Mouse (Mus musculus) myocyte (in vitro differentiated cells): ENCODE data around the gene Clrn1. TPM values are rescaled to one million over a fixed set of nuclear protein-coding genes. Genes with fewer than 3 reads are reported as not detected.

Source experiments
- H3K27me3 ChIP-seq: one replicate; pipeline ENCODE4 v1.6.1; 2011; ENCODE audit not compliant: control insufficient read depth, insufficient read depth, insufficient read length
- H3K36me3 ChIP-seq: one replicate; pipeline ENCODE4 v1.6.1; 2011; ENCODE audit not compliant: control insufficient read depth, insufficient read depth
- H3K4me2 ChIP-seq: one replicate; pipeline ENCODE4 v1.6.1; 2011; ENCODE audit warnings: low read depth, control low read depth
- H3K4me3 ChIP-seq: one replicate; pipeline ENCODE4 v1.5.1; 2011; ENCODE audit warnings: mild to moderate bottlenecking, control low read depth, moderate library complexity
- H3K79me2 ChIP-seq: one replicate; pipeline ENCODE4 v1.6.1; 2011; ENCODE audit not compliant: control insufficient read depth, insufficient read depth
- H3ac ChIP-seq: one replicate; pipeline ENCODE4 v1.6.1; 2011; ENCODE audit not compliant: control insufficient read depth, insufficient read length
- CEBPB ChIP-seq: IDR thresholded peaks from 2 replicates; pipeline ENCODE4 v1.6.1; 2011; ENCODE audit warnings: mild to moderate bottlenecking, moderate library complexity; ENCODE audit not compliant: poor library complexity, insufficient read depth, severe bottlenecking
- E2F4 ChIP-seq: IDR thresholded peaks from one replicate; pipeline ENCODE4 v1.6.1; 2011; ENCODE audit warnings: mild to moderate bottlenecking, control low read depth, moderate library complexity; ENCODE audit not compliant: insufficient read depth
- MAX ChIP-seq: IDR thresholded peaks from one replicate; pipeline ENCODE4 v1.6.1; 2011; ENCODE audit warnings: low read depth, mild to moderate bottlenecking, control low read depth
- MYOD1 ChIP-seq, 3 experiments: IDR thresholded peaks; one replicate each; pipeline ENCODE4 v1.6.1; 2011; ENCODE audit warnings: control low read depth in 2 of 3, low read depth in 2 of 3, mild to moderate bottlenecking in 2 of 3, moderate library complexity in 1 of 3; ENCODE audit not compliant: insufficient read length in 2 of 3, control insufficient read depth in 1 of 3
- MYOG ChIP-seq, 3 experiments: IDR thresholded peaks; one replicate each; pipeline ENCODE4 v1.6.1; 2011; ENCODE audit warnings: control low read depth in 2 of 3, low read depth in 2 of 3, mild to moderate bottlenecking in 2 of 3; ENCODE audit not compliant: insufficient read length in 2 of 3, control insufficient read depth in 1 of 3, insufficient read depth in 1 of 3
- POLR2A ChIP-seq: IDR thresholded peaks from one replicate; pipeline ENCODE4 v1.6.1; 2011; ENCODE audit warnings: low read depth, mild to moderate bottlenecking, control low read depth, moderate library complexity; ENCODE audit not compliant: insufficient read length
- POLR2AphosphoS2 ChIP-seq: IDR thresholded peaks from one replicate; pipeline ENCODE4 v1.6.1; 2011; ENCODE audit warnings: low read depth, control low read depth; ENCODE audit not compliant: insufficient read length
- REST ChIP-seq: IDR thresholded peaks from one replicate; pipeline ENCODE4 v1.6.1; 2011; ENCODE audit warnings: mild to moderate bottlenecking, control low read depth, moderate library complexity; ENCODE audit not compliant: insufficient read depth, insufficient read length
- SRF ChIP-seq: IDR thresholded peaks from one replicate; pipeline ENCODE4 v1.6.1; 2011; ENCODE audit warnings: low read depth; ENCODE audit not compliant: control insufficient read depth, insufficient read length
- TCF12 ChIP-seq: IDR thresholded peaks from one replicate; pipeline ENCODE4 v1.6.1; 2011; ENCODE audit warnings: mild to moderate bottlenecking, control low read depth; ENCODE audit not compliant: poor library complexity, insufficient read depth, severe bottlenecking
- TCF3 ChIP-seq: IDR thresholded peaks from one replicate; pipeline ENCODE4 v1.6.1; 2011; ENCODE audit warnings: low read depth, control low read depth; ENCODE audit not compliant: insufficient read length
- USF1 ChIP-seq: IDR thresholded peaks from one replicate; pipeline ENCODE4 v1.6.1; 2011; ENCODE audit warnings: low read depth, mild to moderate bottlenecking, control low read depth, moderate library complexity
- polyA plus RNA-seq: library from polyadenylated mRNA; unstranded; fragments of >200 nt; fragmentation: generic; extraction: Trizol; gene quantifications from one replicate; pipeline ENCODE4 v1.2.1, GENCODE M21; 2012; ENCODE audit warnings: missing spikeins

The Clrn1 gene
- polyA plus RNA-seq: not detected

DNA sequence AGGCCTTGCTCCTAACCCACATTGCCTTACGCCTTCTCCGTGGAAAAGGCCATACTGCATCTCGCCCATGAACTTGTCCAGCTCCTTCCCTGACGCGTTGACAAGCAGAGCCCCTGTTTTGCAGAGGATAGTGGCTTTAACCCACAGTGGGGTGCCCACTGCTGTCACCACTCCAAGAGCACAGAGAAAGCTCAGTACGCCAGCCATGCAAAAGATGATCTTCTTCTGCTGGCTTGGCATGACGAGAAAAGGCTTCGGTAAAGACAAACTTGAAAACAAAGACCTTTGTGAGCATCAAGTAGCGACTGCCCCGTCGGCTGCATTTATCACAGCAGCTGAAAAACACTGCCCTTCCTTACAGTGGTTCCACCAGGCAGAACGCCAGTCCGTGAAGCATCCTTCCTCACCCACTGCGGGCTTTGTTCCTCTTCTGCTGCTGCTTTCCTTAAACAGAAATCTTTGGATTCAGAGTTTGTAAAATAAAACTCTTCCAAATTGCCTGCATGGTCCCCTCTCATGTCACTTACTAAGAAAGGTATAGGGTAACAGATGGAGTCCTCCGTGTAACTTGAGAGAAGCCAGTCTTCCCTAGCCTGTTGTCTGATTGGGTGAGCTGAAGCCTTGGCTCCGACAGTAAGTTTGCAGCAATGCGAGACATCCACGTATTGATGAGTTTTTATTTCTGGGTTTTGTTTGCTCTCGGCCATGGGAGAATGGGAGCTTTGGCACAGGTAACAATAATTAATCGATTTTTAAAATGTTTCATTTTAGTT, at the start of gene Clrn1:
Gene Clrn1, minus strand, starts transcription at position 540 of the 773 bp plus-strand sequence.
- Histone ChIP-seq H3K27me3 (no peaks in the 10 kb centered on the region), H3ac (no peak within 1 kb of the TSS), H3K36me3 (no peaks in the 10 kb centered on the region), H3K79me2 (no peaks in the 10 kb centered on the region), H3K4me3 (no peak within 1 kb of the TSS), H3K4me2 (no peak within 1 kb of the TSS)
- no peak for TF ChIP-seq MYOG (IDR thresholded peaks at IDR 0.05; ENCODE audit: control insufficient read depth in 1 of 3, insufficient read depth in 1 of 3, insufficient read length in 2 of 3, low read depth in 2 of 3)

DNA sequence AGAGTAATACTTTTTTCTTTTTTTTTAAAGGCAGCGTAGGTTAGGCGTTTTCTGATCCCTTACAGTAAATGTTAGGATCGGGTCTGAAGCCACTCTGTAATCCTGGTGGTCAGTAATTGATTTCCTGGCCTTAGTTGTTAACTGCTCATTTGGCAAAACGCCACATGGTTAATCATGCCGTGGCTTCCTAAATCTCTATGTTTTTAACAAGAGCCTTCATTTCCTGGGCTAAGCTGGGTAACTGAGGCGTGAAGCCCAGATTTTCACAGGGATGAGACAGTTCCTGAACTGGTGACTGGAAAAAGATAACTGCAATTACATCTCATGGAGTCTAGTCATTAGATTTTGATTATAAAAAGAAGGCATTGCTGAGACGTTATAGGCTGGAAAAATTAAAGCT, 38.9 kb upstream of the Clrn1 start:
- no peak overlapping the region for H3K4me3 ChIP-seq
- TF ChIP-seq POLR2AphosphoS2 (no peak), TCF12 (no peak), POLR2A (no peak), MAX (no peak), USF1 (no peak), MYOG (IDR thresholded peaks at IDR 0.05; ENCODE audit: control insufficient read depth in 1 of 3, insufficient read depth in 1 of 3, insufficient read length in 2 of 3, low read depth in 2 of 3) (no peak), CEBPB (no peak), SRF (no peak), MYOD1 (IDR thresholded peaks at IDR 0.05; ENCODE audit: control insufficient read depth in 1 of 3, insufficient read length in 2 of 3, low read depth in 2 of 3) (no peak), TCF3 (no peak), E2F4 (no peak), REST (no peak)
- no peak overlapping the region for H3ac ChIP-seq
- H3K36me3 ChIP-seq: no peaks in the 10 kb centered on the region
- no peaks in the 10 kb centered on the region for H3K27me3 ChIP-seq
- H3K79me2 ChIP-seq: no peaks in the 10 kb centered on the region
- no peak overlapping the region for H3K4me2 ChIP-seq

DNA sequence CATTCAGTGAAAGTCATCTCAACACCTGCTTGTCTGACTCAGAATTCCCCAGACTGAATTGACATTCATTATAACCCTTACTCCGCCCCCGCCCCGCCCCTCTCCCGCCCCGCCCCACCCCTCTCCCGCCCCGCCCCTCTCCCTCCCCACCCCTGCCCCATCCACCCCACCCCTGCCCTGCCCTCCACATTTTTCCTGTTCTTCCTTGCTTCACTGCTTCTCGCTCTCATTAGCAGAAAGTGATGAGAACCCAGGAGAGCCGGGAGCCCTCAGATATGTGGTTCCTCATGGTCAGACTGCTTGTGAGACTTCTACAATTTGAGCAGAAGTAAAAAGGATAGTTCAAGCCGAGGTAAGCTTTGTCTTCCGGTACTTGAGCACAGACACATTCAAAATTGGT, 38.0 kb upstream of the Clrn1 start:
- no peak overlapping the region for H3K4me3 ChIP-seq
- H3K79me2 ChIP-seq: no peaks in the 10 kb centered on the region
- H3K27me3 ChIP-seq: no peaks in the 10 kb centered on the region
- H3ac ChIP-seq: no peak overlapping the region
- no peaks in the 10 kb centered on the region for H3K36me3 ChIP-seq
- H3K4me2 ChIP-seq: no peak overlapping the region
- TF ChIP-seq CEBPB: no peak
- TF ChIP-seq TCF12: no peak
- no peak for TF ChIP-seq TCF3
- no peak for TF ChIP-seq MAX
- TF ChIP-seq MYOG (IDR thresholded peaks at IDR 0.05; ENCODE audit: control insufficient read depth in 1 of 3, insufficient read depth in 1 of 3, insufficient read length in 2 of 3, low read depth in 2 of 3): no peak
- TF ChIP-seq POLR2A: no peak
- TF ChIP-seq E2F4: no peak
- no peak for TF ChIP-seq REST
- no peak for TF ChIP-seq USF1
- no peak for TF ChIP-seq MYOD1 (IDR thresholded peaks at IDR 0.05; ENCODE audit: control insufficient read depth in 1 of 3, insufficient read length in 2 of 3, low read depth in 2 of 3)
- TF ChIP-seq SRF: no peak
- TF ChIP-seq POLR2AphosphoS2: no peak

DNA sequence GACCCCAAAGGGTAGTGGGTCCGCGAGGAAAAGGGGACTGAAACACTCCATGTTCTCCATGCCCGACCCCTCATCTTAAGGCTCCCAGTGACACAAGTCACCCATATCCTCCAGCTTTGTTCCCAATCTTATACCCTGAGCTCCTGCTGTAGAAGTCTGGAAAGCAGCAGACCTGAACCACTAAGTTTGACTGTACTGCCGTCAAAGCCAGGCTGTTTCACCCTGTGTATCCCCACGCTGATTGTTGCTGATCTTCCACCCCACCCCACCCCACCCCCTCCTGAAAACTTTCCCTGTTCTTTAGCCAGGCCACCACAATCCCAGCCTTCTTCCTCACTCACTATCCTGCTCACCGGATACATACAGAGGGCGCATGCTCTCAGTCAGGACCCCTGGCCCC, 37.5 kb upstream of the Clrn1 start:
- Histone ChIP-seq H3K36me3 (no peaks in the 10 kb centered on the region), H3K27me3 (no peaks in the 10 kb centered on the region), H3ac (no peak overlapping the region), H3K79me2 (no peaks in the 10 kb centered on the region), H3K4me2 (no peak overlapping the region), H3K4me3 (no peak overlapping the region)
- no peak for TF ChIP-seq MAX
- TF ChIP-seq TCF12: no peak
- no peak for TF ChIP-seq POLR2A
- no peak for TF ChIP-seq MYOG (IDR thresholded peaks at IDR 0.05; ENCODE audit: control insufficient read depth in 1 of 3, insufficient read depth in 1 of 3, insufficient read length in 2 of 3, low read depth in 2 of 3)
- no peak for TF ChIP-seq USF1

DNA sequence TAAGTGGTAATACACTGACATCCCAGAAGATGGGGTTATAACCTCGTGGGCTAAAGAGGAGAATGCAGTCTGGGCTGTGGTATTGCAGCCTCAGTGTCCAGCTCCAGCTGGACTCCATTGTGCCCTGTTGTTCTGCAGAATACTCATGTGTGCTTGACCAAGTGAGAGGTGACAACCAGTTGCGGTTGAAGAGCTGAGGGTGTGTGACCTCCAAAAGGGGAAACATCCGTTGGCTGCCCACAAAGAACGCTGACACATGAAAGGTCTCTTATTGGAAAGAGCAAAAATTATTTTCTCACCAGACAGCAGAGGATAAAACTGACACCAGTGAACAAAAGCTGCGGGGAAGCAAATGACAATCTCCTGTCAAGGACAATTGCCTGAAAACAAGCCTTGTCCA, 36.2 kb upstream of the Clrn1 start:
- no peak overlapping the region for H3K4me3 ChIP-seq

More for the DNA sequence above, 36.2 kb upstream of the Clrn1 start:
- TF ChIP-seq USF1 (no peak), TCF12 (no peak), SRF (no peak), TCF3 (no peak), POLR2AphosphoS2 (no peak), CEBPB (no peak), REST (no peak), MAX (no peak), MYOG (IDR thresholded peaks at IDR 0.05; ENCODE audit: control insufficient read depth in 1 of 3, insufficient read depth in 1 of 3, insufficient read length in 2 of 3, low read depth in 2 of 3) (no peak), POLR2A (no peak), E2F4 (no peak), MYOD1 (IDR thresholded peaks at IDR 0.05; ENCODE audit: control insufficient read depth in 1 of 3, insufficient read length in 2 of 3, low read depth in 2 of 3) (no peak)
- Histone ChIP-seq H3K36me3 (no peaks in the 10 kb centered on the region), H3ac (no peak overlapping the region), H3K79me2 (no peaks in the 10 kb centered on the region), H3K27me3 (no peaks in the 10 kb centered on the region), H3K4me2 (no peak overlapping the region)
